Mouse (Mus musculus): ENCODE data around the gene Esyt1.
"Not testable (repeated sequence)": the region's sequence is repeated elsewhere in the genome, so short reads cannot be mapped to it uniquely, and the experiment has no call there.

Esyt1 gene

DNA sequence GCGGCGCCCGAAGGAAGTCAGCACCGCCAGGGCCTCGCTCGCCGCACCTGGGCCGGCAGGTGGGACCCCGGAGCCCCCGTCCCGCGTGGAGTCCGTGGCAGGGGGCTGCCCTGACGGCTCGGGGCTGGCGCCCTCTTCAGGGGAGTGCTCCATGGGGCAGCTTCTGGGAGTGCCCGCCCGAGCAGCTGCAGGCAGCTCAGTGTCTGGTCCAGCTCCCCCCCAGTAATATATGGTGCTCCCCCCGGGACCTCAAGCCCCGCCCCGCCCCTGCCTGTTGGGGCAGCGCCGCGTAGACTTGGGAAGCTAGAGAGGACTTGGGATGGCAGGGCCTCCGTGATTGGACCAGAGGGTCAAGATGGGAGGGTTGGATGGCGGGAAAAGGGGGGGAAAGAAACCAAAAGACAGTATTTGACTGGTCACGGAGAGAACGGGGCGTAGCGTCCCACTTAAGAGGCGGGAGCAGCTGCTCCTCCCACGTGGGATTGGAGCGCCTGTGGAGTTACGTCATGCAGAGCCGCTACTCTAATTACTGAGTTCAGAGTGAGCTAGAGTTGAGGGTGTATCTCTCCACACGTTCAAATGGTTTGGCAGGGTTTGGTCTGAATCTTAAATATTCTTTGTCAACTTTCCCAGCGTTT lies at the start of gene Esyt1:
Gene Esyt1, minus strand, starts transcription at position 201 of the 638 bp plus-strand sequence.
- peak; percentile 98 for DNase-seq (ENCODE audit: low read depth)

DNA sequence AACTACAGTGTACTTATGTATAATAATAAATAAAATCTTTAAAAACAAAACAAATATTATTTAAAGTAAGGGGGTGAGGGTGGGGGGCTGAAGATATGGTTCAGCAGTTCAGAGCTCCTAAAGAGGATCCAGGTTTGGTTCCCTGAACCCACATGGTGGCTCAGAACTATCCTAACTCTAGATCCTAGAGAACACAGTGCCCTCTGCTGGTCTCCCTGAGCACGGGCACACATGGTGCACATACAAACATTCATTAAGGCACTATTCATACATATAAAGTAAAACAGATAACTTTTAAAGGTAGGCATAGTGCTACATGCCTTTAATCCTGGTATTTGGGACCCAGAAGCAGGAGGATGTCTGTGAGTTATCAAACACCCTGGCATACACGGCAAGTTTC lies 49.4 kb upstream of the Esyt1 start:
- DNase-seq (ENCODE audit: low read depth) = peak; percentile 53

- peak; percentile 97 for DNase-seq (ENCODE audit: low read depth)
Observed at GRCm38 (mm10) chr10:128565788-128566531, 40.3 kb upstream of the Esyt1 start, which contains the start of gene Pa2g4. Gene Pa2g4, minus strand, starts transcription at chr10:128565987.

- DNase-seq (ENCODE audit: low read depth) = peak; percentile 66
Observed at GRCm38 (mm10) chr10:128565206-128565787, 39.6 kb upstream of the Esyt1 start.

DNA sequence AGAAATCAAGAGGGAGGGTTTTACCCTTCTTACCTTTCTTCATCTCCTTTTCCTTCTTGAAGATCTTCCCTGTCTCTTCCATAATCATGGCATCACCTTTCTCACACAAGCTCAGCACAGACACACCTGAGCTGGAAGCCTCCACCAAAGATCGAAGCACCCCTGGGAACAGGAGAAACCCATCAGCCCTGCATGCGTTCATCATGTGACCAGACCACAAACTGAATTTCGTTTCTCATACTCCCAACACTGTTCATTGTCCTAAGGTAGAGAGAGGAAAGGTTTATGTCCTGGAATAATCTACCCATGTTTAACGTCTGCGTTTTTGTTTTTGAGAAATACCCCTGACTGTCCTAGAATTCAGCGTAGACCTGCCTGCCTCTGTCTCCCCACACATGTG lies 37.9 kb upstream of the Esyt1 start:
- no peak for DNase-seq (ENCODE audit: low read depth)

GRCm38 (mm10) chr10:128556963-128557362 lies 31.3 kb upstream of the Esyt1 start:
- no peak for DNase-seq (ENCODE audit: low read depth)

- peak; percentile 47 for DNase-seq (ENCODE audit: low read depth)
Observed at GRCm38 (mm10) chr10:128556286-128556685, 30.6 kb upstream of the Esyt1 start.

DNA sequence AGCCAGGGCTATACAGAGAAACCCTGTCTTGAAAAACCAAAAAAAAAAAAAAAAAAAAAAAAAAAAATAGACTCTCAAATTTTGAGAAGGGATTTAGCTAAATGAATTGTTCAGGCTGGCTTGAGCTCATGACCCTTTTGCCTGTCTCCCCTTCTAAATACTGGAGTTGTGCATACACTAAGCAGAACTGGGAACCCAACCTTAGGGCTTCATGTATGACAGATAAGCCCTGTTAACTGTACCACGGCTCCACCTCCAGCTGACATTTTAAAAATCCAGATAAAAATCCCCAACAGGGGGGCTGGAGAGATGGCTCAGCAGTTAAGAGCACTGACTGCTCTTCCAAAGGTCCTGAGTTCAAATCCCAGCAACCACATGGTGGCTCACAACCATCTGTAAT lies 29.9 kb upstream of the Esyt1 start:
- not testable (repeated sequence) for DNase-seq (ENCODE audit: low read depth)

- DNase-seq (ENCODE audit: low read depth) = not testable (repeated sequence)
Observed at GRCm38 (mm10) chr10:128550144-128550823, 24.6 kb upstream of the Esyt1 start.

- DNase-seq (ENCODE audit: low read depth) = peak; percentile 45
Observed at GRCm38 (mm10) chr10:128549682-128550057, 24.0 kb upstream of the Esyt1 start.

- peak; percentile 98 for DNase-seq (ENCODE audit: low read depth)
Observed at GRCm38 (mm10) chr10:128548947-128549681, 23.4 kb upstream of the Esyt1 start, which contains the start of gene Rpl41. Gene Rpl41, minus strand, starts transcription at chr10:128549305.

DNA sequence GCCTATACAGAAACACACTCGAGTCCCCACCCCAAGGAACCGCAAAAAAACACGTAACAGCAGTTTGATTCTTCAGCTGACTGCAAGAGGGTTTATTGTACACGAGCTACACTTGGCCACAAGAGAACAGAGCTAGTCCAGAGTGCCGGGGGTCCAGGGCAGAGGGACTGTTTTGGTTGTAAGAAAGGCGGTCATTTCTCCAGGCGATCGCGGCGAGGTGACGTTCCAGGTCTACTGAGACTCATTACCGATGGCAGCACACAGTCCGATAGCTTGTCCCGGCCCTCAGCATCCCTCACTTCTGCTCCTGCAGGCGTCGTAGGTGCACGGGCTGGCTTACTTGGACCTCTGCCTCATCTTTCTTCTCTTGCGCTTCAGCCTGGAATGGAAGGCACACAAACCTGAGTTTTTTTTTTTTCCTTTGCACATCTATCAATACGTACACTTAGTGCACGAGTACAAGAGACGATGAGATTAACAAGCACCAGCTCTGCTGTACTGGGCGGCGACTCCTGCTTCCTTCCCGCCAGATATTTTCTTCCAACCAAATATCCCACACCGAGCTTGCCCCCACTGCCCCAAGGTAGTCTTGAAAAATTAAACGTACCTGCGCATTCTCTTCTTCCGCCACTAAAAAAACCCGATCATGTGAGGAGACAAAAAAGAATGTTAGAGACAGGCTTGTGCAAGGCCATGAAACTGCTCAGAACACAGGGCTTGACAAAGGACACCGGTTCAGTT lies 22.6 kb upstream of the Esyt1 start:
- DNase-seq (ENCODE audit: low read depth) = not testable (repeated sequence)

DNA sequence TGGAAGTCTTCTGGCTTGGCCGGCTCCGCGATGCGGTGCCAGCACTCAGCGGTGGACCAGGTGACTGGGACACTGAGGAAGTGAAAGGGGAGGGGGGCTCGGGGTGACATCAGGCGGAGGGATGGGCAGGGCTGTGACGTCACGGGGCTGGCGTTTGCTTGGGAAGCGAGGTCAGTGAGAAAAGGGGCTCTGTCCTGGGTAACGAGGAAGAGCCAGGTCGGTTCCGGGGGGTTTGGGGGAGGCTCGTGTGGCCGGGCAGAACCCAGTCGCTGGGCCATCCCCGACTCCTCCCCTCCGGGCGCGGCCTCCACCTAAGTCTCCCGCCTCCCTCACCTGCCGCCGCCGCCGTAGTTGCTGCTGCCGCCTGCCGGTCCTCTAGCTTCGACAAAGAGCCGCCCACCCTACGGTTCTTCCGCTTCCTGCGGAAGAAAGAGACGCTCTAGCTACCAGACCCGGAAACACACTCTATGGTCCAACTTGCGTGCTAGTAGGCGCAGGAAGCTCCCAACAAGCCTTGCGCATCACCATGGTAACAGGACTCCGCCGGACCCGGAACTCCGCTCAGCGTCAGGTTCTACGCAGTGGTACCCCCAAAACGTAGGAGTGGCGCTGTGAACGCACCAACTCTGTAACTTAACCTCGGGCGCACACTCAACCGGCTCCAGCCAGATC lies 21.8 kb upstream of the Esyt1 start, which contains the start of gene Zc3h10:
Gene Zc3h10, minus strand, starts transcription at position 414 of the 672 bp plus-strand sequence.
- DNase-seq (ENCODE audit: low read depth) = peak; percentile 98

DNA sequence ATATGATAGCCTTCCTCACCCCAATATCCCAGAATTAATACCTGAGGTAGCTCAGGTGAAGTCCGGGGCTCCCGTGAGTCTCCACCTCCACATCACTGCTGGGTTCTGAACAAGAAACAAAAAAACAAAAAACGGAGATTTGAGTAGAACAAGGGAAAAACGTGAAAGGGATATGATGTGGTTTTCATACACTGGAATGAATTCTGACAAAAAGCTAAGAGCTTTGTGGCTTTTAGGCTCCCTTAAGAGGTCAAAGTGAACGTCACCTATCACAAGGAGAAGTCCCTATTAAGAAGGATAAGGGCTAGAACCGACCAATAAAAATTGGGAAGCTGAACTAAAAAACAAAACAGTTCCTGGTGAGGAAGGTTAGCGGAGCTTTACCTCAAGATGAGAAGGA lies 21.1 kb upstream of the Esyt1 start:
- DNase-seq (ENCODE audit: low read depth) = no peak

DNA sequence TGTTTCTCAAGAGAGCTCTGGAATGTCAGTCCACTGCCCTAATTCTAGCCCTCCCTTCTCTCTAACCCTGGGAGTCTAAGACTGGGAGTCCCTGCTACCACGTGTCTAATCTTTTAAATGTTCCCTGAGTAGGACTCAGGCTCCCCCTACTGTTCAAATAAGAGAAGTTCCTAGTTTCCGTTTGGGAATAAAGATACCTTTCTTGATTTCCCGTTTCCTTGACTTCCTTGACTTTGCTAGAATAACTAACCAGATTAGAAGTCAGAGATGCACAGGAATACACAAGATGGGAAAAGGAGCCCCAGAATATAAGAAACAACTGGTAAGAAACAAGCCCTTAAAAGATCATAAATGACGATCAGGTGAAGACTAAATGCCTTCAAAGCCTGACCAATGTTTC lies 20.7 kb upstream of the Esyt1 start:
- peak; percentile 85 for DNase-seq (ENCODE audit: low read depth)

DNA sequence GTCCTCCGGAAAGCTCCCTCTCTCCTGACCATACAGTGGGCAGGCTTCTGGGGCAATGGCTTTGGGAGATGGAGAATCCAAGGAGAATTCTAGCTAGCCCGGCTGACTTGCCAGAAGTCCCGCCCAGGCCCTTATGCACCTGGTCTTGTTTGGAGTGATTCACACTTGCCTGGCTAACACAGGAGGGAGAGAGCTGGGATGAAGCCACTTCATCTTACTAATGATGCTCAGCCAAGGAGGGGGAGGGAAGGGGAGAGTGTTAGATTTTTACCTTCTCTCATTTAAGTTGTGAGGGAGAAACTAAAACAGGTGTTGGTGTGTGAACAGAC lies 19.9 kb upstream of the Esyt1 start:
- DNase-seq (ENCODE audit: low read depth) = no peak

- no peak for DNase-seq (ENCODE audit: low read depth)
Observed at GRCm38 (mm10) chr10:128544674-128545569, 19.3 kb upstream of the Esyt1 start.

- DNase-seq (ENCODE audit: low read depth) = no peak
Observed at GRCm38 (mm10) chr10:128544151-128544657, 18.5 kb upstream of the Esyt1 start.

DNA sequence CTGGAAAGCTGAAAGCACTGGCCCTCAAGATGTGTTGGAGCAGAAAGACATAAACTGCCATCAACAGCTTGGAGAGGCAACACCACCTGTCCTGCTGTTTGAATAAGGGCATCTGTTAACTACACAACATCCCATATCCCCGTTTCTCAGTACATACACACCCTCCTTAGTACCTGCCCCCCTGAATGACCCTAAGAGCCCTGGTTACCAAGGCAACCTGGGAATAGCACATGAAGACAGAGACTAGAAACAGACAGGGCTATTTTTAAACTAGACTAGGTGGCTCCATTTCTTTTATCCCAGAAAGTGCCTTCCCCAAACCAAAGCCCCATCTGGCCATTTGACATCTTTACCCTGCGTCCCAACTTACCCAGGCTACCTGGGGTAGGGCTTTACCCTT lies 17.4 kb upstream of the Esyt1 start:
- no peak for DNase-seq (ENCODE audit: low read depth)
